Mouse (Mus musculus): ENCODE results near the gene Eef1g.

GRCm38 (mm10) chr19:8997546-8997945 is 30.7 kb downstream of the Eef1g start:
- TF ChIP-seq CTCF (IDR thresholded peaks at IDR 0.05; ENCODE audit: low read depth, low read length) (no peak), POLR2A (IDR thresholded peaks at IDR 0.05; ENCODE audit: borderline replicate concordance, low read depth, low read length) (no peak)

All from bone marrow macrophage, adult 2 months (primary cell).